Mouse (Mus musculus) B cell, adult 2 months (primary cell): Measurements from ENCODE around the gene Tfdp2.
"Not testable (repeated sequence)": the region's sequence is repeated elsewhere in the genome, so short reads cannot be mapped to it uniquely, and the experiment has no call there.

Experiments
- DNase-seq, 2 experiments: peaks; one replicate each; pipeline ENCODE4 v3.0.0; 2022

The Tfdp2 gene

GRCm38 (mm10) chr9:96195885-96196622 is at the start of gene Tfdp2:
TSS of gene Tfdp2 (plus strand) at chr9:96196275.
- peak; percentile 84 to 85 for DNase-seq

GRCm38 (mm10) chr9:96152801-96153200 is 43.3 kb upstream of the Tfdp2 start:
- no peak for DNase-seq

- DNase-seq = no peak
Observed at GRCm38 (mm10) chr9:96158431-96158830, 37.6 kb upstream of the Tfdp2 start.

- no peak for DNase-seq
Observed at GRCm38 (mm10) chr9:96159047-96159446, 37.0 kb upstream of the Tfdp2 start.

GRCm38 (mm10) chr9:96160767-96161166 is 35.3 kb upstream of the Tfdp2 start:
- DNase-seq = no peak

GRCm38 (mm10) chr9:96162421-96162820 is 33.7 kb upstream of the Tfdp2 start:
- no peak for DNase-seq

GRCm38 (mm10) chr9:96163443-96163842 is 32.6 kb upstream of the Tfdp2 start:
- DNase-seq = no peak

- not testable (repeated sequence) for DNase-seq
Observed at GRCm38 (mm10) chr9:96163983-96164382, 32.1 kb upstream of the Tfdp2 start.

GRCm38 (mm10) chr9:96167168-96167585 is 28.9 kb upstream of the Tfdp2 start:
- peak; percentile 86 for DNase-seq

- DNase-seq = peak; percentile 22 to 25
Observed at GRCm38 (mm10) chr9:96170600-96170999, 25.5 kb upstream of the Tfdp2 start.

GRCm38 (mm10) chr9:96184909-96185308 is 11.2 kb upstream of the Tfdp2 start:
- DNase-seq = no peak

- DNase-seq = no peak
Observed at GRCm38 (mm10) chr9:96186701-96187100, 9.4 kb upstream of the Tfdp2 start.

GRCm38 (mm10) chr9:96196636-96197181 is 634 bp downstream of the Tfdp2 start:
- peak; percentile 58 to 62 for DNase-seq

GRCm38 (mm10) chr9:96197806-96198205 is 1.7 kb downstream of the Tfdp2 start:
- no peak for DNase-seq

GRCm38 (mm10) chr9:96203663-96204062 is 7.6 kb downstream of the Tfdp2 start:
- no peak for DNase-seq

GRCm38 (mm10) chr9:96207428-96207827 is 11.4 kb downstream of the Tfdp2 start:
- DNase-seq = no peak

- DNase-seq = no peak
Observed at GRCm38 (mm10) chr9:96213036-96213645, 17.1 kb downstream of the Tfdp2 start.

- no peak for DNase-seq
Observed at GRCm38 (mm10) chr9:96214171-96214570, 18.1 kb downstream of the Tfdp2 start.

- DNase-seq = no peak
Observed at GRCm38 (mm10) chr9:96217299-96217698, 21.2 kb downstream of the Tfdp2 start.

- DNase-seq = peak in 1 of 2 experiments; percentile 25
Observed at GRCm38 (mm10) chr9:96217799-96218198, 21.7 kb downstream of the Tfdp2 start.

- peak in 1 of 2 experiments; percentile 5 for DNase-seq
Observed at GRCm38 (mm10) chr9:96219114-96219669, 23.1 kb downstream of the Tfdp2 start.

GRCm38 (mm10) chr9:96220419-96220818 is 24.3 kb downstream of the Tfdp2 start:
- no peak for DNase-seq

- no peak for DNase-seq
Observed at GRCm38 (mm10) chr9:96223302-96223701, 27.2 kb downstream of the Tfdp2 start.

- no peak for DNase-seq
Observed at GRCm38 (mm10) chr9:96228285-96228684, 32.2 kb downstream of the Tfdp2 start.
